Mouse (Mus musculus) thymus, adult 2 months (tissue): ENCODE measurements at regions not wholly inside any gene's neighbourhood (a gene's known extent, or its start where the extent isn't known, plus 50 kb on each side); places are given as distances from the start of the nearest gene placed in this dataset.

Experiments
- CTCF ChIP-seq: fragments of 200-500 bp; IDR thresholded peaks from 2 replicates; pipeline ENCODE4 v1.5.1; 2012; ENCODE audit warnings: mild to moderate bottlenecking, control low read depth, low read length, moderate library complexity, borderline replicate concordance; ENCODE audit not compliant: control insufficient read depth, poor library complexity, insufficient read depth; ENCODE audit errors: extremely low read depth
- POLR2A ChIP-seq: fragments of 200-500 bp; IDR thresholded peaks from 2 replicates; pipeline ENCODE4 v1.6.1; 2012; ENCODE audit warnings: mild to moderate bottlenecking, low read length, control low read depth, moderate library complexity; ENCODE audit not compliant: control insufficient read depth, poor library complexity, insufficient read depth; ENCODE audit errors: extremely low read depth

- no peak for TF ChIP-seq POLR2A
- TF ChIP-seq CTCF: no peak
Observed at GRCm38 (mm10) chr3:120748513-120748912, 423.0 kb downstream of the Rwdd3 start.
